Mouse (Mus musculus): ENCODE results near the gene AW146154. TPM values are rescaled to one million over a fixed set of nuclear protein-coding genes. Genes with fewer than 3 reads are reported as not detected.
"Not testable (repeated sequence)": the region's sequence is repeated elsewhere in the genome, so short reads cannot be mapped to it uniquely, and the experiment has no call there.

Gene AW146154
- polyA plus RNA-seq (2015; fragmentation: Nextera tagmentation; extraction: Ambion mirVana), result 10.8 and 12.5 TPM in 2 replicates

- peak; percentile 89 for DNase-seq (ENCODE audit: low spot score)
These were observed at the start of gene AW146154, which contains the start of gene Gm20449 for GRCm38 (mm10) chr7:41499389-41500049. Gene AW146154, minus strand, starts transcription at chr7:41499890. Gene Gm20449, minus strand, starts transcription at chr7:41499417.

GRCm38 (mm10) chr7:41512672-41513071 lies 13.0 kb upstream of the AW146154 start:
- DNase-seq (ENCODE audit: low spot score), result no peak

- no peak for DNase-seq (ENCODE audit: low spot score)
These were observed 12.5 kb upstream of the AW146154 start for GRCm38 (mm10) chr7:41512207-41512606.

GRCm38 (mm10) chr7:41502402-41502801 lies 2.7 kb upstream of the AW146154 start:
- no peak for DNase-seq (ENCODE audit: low spot score)

- peak; percentile 51 for DNase-seq (ENCODE audit: low spot score)
These were observed 653 bp upstream of the AW146154 start for GRCm38 (mm10) chr7:41500151-41500934.

- DNase-seq (ENCODE audit: low spot score), result peak; percentile 25
These were observed 687 bp downstream of the AW146154 start for GRCm38 (mm10) chr7:41499018-41499388.

GRCm38 (mm10) chr7:41498464-41498863 lies 1.2 kb downstream of the AW146154 start:
- DNase-seq (ENCODE audit: low spot score), result not testable (repeated sequence)

GRCm38 (mm10) chr7:41497871-41498270 lies 1.8 kb downstream of the AW146154 start:
- DNase-seq (ENCODE audit: low spot score), result no peak

GRCm38 (mm10) chr7:41451864-41452263 lies 47.8 kb downstream of the AW146154 start:
- no peak for DNase-seq (ENCODE audit: low spot score)

- DNase-seq (ENCODE audit: low spot score), result not testable (repeated sequence)
These were observed 51.1 kb downstream of the AW146154 start, which contains the start of gene Vmn2r57 for GRCm38 (mm10) chr7:41448596-41448995. Gene Vmn2r57, minus strand, starts transcription at chr7:41448696.

Other genes with a start within 250 kb of the AW146154 start
- gene AI987944, start 106.5 kb downstream of the AW146154 start, polyA plus RNA-seq (2015; fragmentation: Nextera tagmentation; extraction: Ambion mirVana), result 14.8 and 15.2 TPM in 2 replicates
- 0.07 and 0.13 TPM in 2 replicates for gene Vmn2r57, start 51.2 kb downstream of the AW146154 start, polyA plus RNA-seq (2015; fragmentation: Nextera tagmentation; extraction: Ambion mirVana)
- 0.04 and 0.05 TPM in 2 replicates for gene Gm20449, start 473 bp downstream of the AW146154 start, polyA plus RNA-seq (2015; fragmentation: Nextera tagmentation; extraction: Ambion mirVana)
- gene Gm6871, start 73.8 kb upstream of the AW146154 start, polyA plus RNA-seq (2015; fragmentation: Nextera tagmentation; extraction: Ambion mirVana), result 0.09 TPM in 1 of 2 replicates, not detected in the other
- 12.1 and 13.0 TPM in 2 replicates for gene 2610021A01Rik, start 99.3 kb upstream of the AW146154 start, polyA plus RNA-seq (2015; fragmentation: Nextera tagmentation; extraction: Ambion mirVana)
- 8.4 and 8.8 TPM in 2 replicates for gene Zfp788, start 133.3 kb upstream of the AW146154 start, polyA plus RNA-seq (2015; fragmentation: Nextera tagmentation; extraction: Ambion mirVana)

Data from thymus, postnatal 0 days (tissue).